Mouse (Mus musculus): Measurements from ENCODE around the gene Sdk2. TPM values are rescaled to one million over a fixed set of nuclear protein-coding genes. Genes with fewer than 3 reads are reported as not detected.

Sdk2 gene
- 2.0 and 5.5 TPM in 2 replicates for polyA plus RNA-seq (2012; rRNA removed; ENCODE audit: low replicate concordance)

GRCm38 (mm10) chr11:114066951-114067762 is at the start of gene Sdk2:
Gene Sdk2 (minus strand): TSS chr11:114067046.

GRCm38 (mm10) chr11:113751484-113752084 is 315.3 kb downstream of the Sdk2 start, which contains the start of gene Cdc42ep4:
Gene Cdc42ep4 (minus strand): TSS chr11:113751881.

